Mouse (Mus musculus) hindbrain, embryonic 14.5 days (tissue): ENCODE measurements around the gene Pear1. TPM values are rescaled to one million over a fixed set of nuclear protein-coding genes. Genes with fewer than 3 reads are reported as not detected.

ENCODE experiments used
- ATAC-seq: fragments of 200-750 bp; cut with Nextera tagmentation; 2 replicates; pipeline ENCODE4 v1.8.0; 2017; ENCODE audit warnings: moderate number of reproducible peaks, mild to moderate bottlenecking, moderate TSS enrichment, moderate library complexity; ENCODE audit not compliant: low FRiP score
- DNase-seq: peaks from one replicate; pipeline ENCODE4 v3.0.0-alpha.2; 2015; ENCODE audit warnings: low spot score
- H3K27ac ChIP-seq: fragments of 300-500 bp; sonication (generic); 2 replicates; pipeline ENCODE4 v1.5.1; 2014; ENCODE audit warnings: mild to moderate bottlenecking, moderate library complexity
- H3K27me3 ChIP-seq: fragments of 300-500 bp; sonication (generic); 2 replicates; pipeline ENCODE4 v1.6.1; 2014; ENCODE audit warnings: mild to moderate bottlenecking, low read length, mixed read lengths; ENCODE audit not compliant: control insufficient read depth, insufficient read depth
- H3K36me3 ChIP-seq: fragments of 300-500 bp; sonication (generic); replicated peaks from 2 replicates; pipeline ENCODE4 v1.6.1; 2014; ENCODE audit not compliant: control insufficient read depth, insufficient read depth
- H3K4me1 ChIP-seq: fragments of 300-500 bp; sonication (generic); replicated peaks from 2 replicates; pipeline ENCODE4 v1.6.1; 2014; ENCODE audit warnings: antibody characterized with exemption, low read length, mixed read lengths; ENCODE audit not compliant: control insufficient read depth, insufficient read depth
- H3K4me2 ChIP-seq: fragments of 300-500 bp; sonication (generic); replicated peaks from 2 replicates; pipeline ENCODE4 v1.6.1; 2014; ENCODE audit warnings: mild to moderate bottlenecking, moderate library complexity
- H3K4me3 ChIP-seq: fragments of 300-500 bp; sonication (generic); replicated peaks from 2 replicates; pipeline ENCODE4 v1.5.1; 2014; ENCODE audit warnings: mild to moderate bottlenecking, low read length
- H3K9ac ChIP-seq: fragments of 300-500 bp; sonication (generic); 2 replicates; pipeline ENCODE4 v1.6.1; 2014
- H3K9me3 ChIP-seq: fragments of 300-500 bp; sonication (generic); 2 replicates; pipeline ENCODE4 v1.6.1; 2016; ENCODE audit warnings: low read length; ENCODE audit not compliant: control insufficient read depth
- WGBS: fragments of 180-500 bp; shearing (Covaris S2); extraction: QIAGEN DNeasy Blood & Tissue Kit; methylation state at CpG from one replicate; pipeline ENCODE4 v1.1.7; 2014; 5-methylcytosine and 5-hydroxymethylcytosine counted together
- polyA plus RNA-seq: library from polyadenylated mRNA; unstranded; fragments of >200 nt; fragmentation: Nextera tagmentation; extraction: Ambion mirVana; gene quantifications from 2 replicates; pipeline ENCODE4 v1.2.1, GENCODE M21; 2014

Pear1 gene
- polyA plus RNA-seq, 1 experiment from 2014 or later, result 9.9 TPM

- H3K9me3 ChIP-seq, result no peaks in the 10 kb centered on the region
- no peaks in the 10 kb centered on the region for H3K36me3 ChIP-seq
- peak overlapping the region; percentile 16; the same call in 1 of the 2 replicates for H3K9ac ChIP-seq
- H3K27me3 ChIP-seq, result peaks cover 28% of the 10 kb centered on the region
- DNase-seq, result no peak
- no peak overlapping the region for H3K4me3 ChIP-seq
- peak overlapping the region; percentile 66; the same call in 1 of the 2 replicates for H3K27ac ChIP-seq
- ATAC-seq, result no peak
- WGBS, result 22% methylated on average over 10 of the region's 10 CpGs
- 0 out of 2 replicates have a peak, but pooled peaks cover 3% of the 10 kb centered on the region for H3K4me1 ChIP-seq
- peak overlapping the region; percentile 25; the same call in 1 of the 2 replicates for H3K4me2 ChIP-seq
Observed at GRCm38 (mm10) chr3:87765091-87765490, 59.0 kb downstream of the Pear1 start.

- Histone ChIP-seq H3K36me3 (no peaks in the 10 kb centered on the region), H3K4me1 (0 out of 2 replicates have a peak, but pooled peaks cover 3% of the 10 kb centered on the region), H3K27ac (peak overlapping the region; percentile 66), H3K9me3 (no peaks in the 10 kb centered on the region), H3K9ac (0 out of 2 replicates have a peak overlapping the region, but pooled peaks have one; percentile 16), H3K4me3 (no peak overlapping the region), H3K4me2 (peak overlapping the region; percentile 25; the same call in 1 of the 2 replicates), H3K27me3 (peaks cover 23% of the 10 kb centered on the region)
- no peak for DNase-seq
- ATAC-seq, result no peak
- 40% methylated on average over 10 of the region's 10 CpGs for WGBS
Observed at GRCm38 (mm10) chr3:87764506-87764905, 59.6 kb downstream of the Pear1 start.

- Histone ChIP-seq H3K27ac (peak overlapping the region; percentile 66; the same call in 1 of the 2 replicates), H3K4me2 (peak overlapping the region; percentile 25), H3K9me3 (no peaks in the 10 kb centered on the region), H3K27me3 (peaks cover 17% of the 10 kb centered on the region), H3K4me3 (no peak overlapping the region), H3K36me3 (no peaks in the 10 kb centered on the region), H3K9ac (no peak overlapping the region), H3K4me1 (0 out of 2 replicates have a peak, but pooled peaks cover 3% of the 10 kb centered on the region)
- DNase-seq (peak; percentile 38), ATAC-seq (no peak)
- WGBS, result 21% methylated on average over 15 of the region's 15 CpGs
Observed at GRCm38 (mm10) chr3:87763683-87764289, 60.3 kb downstream of the Pear1 start.

GRCm38 (mm10) chr3:87763202-87763601 lies 60.9 kb downstream of the Pear1 start:
- peaks cover 12% of the 10 kb centered on the region for H3K27me3 ChIP-seq
- DNase-seq, result no peak
- peak overlapping the region; percentile 66; the same call in 1 of the 2 replicates for H3K27ac ChIP-seq
- H3K4me1 ChIP-seq, result 0 out of 2 replicates have a peak, but pooled peaks cover 3% of the 10 kb centered on the region
- no peak for ATAC-seq
- no peak overlapping the region for H3K4me3 ChIP-seq
- H3K9me3 ChIP-seq, result no peaks in the 10 kb centered on the region
- no peak overlapping the region for H3K9ac ChIP-seq
- WGBS, result 63% methylated on average over 4 of the region's 4 CpGs
- H3K4me2 ChIP-seq, result peak overlapping the region; percentile 25; the same call in 1 of the 2 replicates
- no peaks in the 10 kb centered on the region for H3K36me3 ChIP-seq

- Histone ChIP-seq H3K9me3 (no peaks in the 10 kb centered on the region), H3K9ac (no peak overlapping the region), H3K36me3 (no peaks in the 10 kb centered on the region), H3K4me1 (0 out of 2 replicates have a peak, but pooled peaks cover 3% of the 10 kb centered on the region), H3K4me3 (no peak overlapping the region), H3K27me3 (peaks cover 7% of the 10 kb centered on the region; the same call in 1 of the 2 replicates), H3K27ac (no peak overlapping the region), H3K4me2 (no peak overlapping the region)
- ATAC-seq, result no peak
- WGBS, result 80% methylated on average over 20 of the region's 20 CpGs
- no peak for DNase-seq
Observed at GRCm38 (mm10) chr3:87761408-87762375, 62.4 kb downstream of the Pear1 start.

GRCm38 (mm10) chr3:87758641-87759040 lies 65.5 kb downstream of the Pear1 start:
- Histone ChIP-seq H3K9ac (no peak overlapping the region), H3K36me3 (no peaks in the 10 kb centered on the region), H3K4me1 (0 out of 2 replicates have a peak, but pooled peaks cover 6% of the 10 kb centered on the region), H3K27me3 (no peaks in the 10 kb centered on the region), H3K9me3 (no peaks in the 10 kb centered on the region), H3K4me3 (no peak overlapping the region), H3K4me2 (no peak overlapping the region), H3K27ac (no peak overlapping the region)
- no peak for DNase-seq
- 50% methylated on average over 3 of the region's 5 CpGs for WGBS
- ATAC-seq, result 0 out of 2 replicates have a peak, but pooled peaks have one; percentile 12

- Histone ChIP-seq H3K4me1 (0 out of 2 replicates have a peak, but pooled peaks cover 6% of the 10 kb centered on the region), H3K4me3 (peak overlapping the region; percentile 21; the same call in 1 of the 2 replicates), H3K36me3 (no peaks in the 10 kb centered on the region), H3K4me2 (peak overlapping the region; percentile 56), H3K9me3 (no peaks in the 10 kb centered on the region), H3K27ac (no peak overlapping the region), H3K9ac (peak overlapping the region; percentile 53), H3K27me3 (no peaks in the 10 kb centered on the region)
- 45% methylated on average over 20 of the region's 20 CpGs for WGBS
- DNase-seq, result no peak
- ATAC-seq, result no peak
Observed at GRCm38 (mm10) chr3:87756488-87756887, 67.6 kb downstream of the Pear1 start.

- Histone ChIP-seq H3K27me3 (no peaks in the 10 kb centered on the region), H3K9me3 (no peaks in the 10 kb centered on the region), H3K4me3 (peak overlapping the region; percentile 21; the same call in 1 of the 2 replicates), H3K36me3 (no peaks in the 10 kb centered on the region), H3K4me2 (peak overlapping the region; percentile 56), H3K27ac (no peak overlapping the region), H3K9ac (peak overlapping the region; percentile 53), H3K4me1 (0 out of 2 replicates have a peak, but pooled peaks cover 6% of the 10 kb centered on the region)
- ATAC-seq (peak; percentile 85), DNase-seq (peak; percentile 85)
- WGBS, result 5% methylated on average over 24 of the region's 24 CpGs
Observed at GRCm38 (mm10) chr3:87755964-87756363, 68.1 kb downstream of the Pear1 start.

- no peak overlapping the region for H3K4me2 ChIP-seq
- 83% methylated on average over 13 of the region's 13 CpGs for WGBS
- no peaks in the 10 kb centered on the region for H3K36me3 ChIP-seq
- no peak overlapping the region for H3K4me3 ChIP-seq
- no peaks in the 10 kb centered on the region for H3K27me3 ChIP-seq
- H3K27ac ChIP-seq, result no peak overlapping the region
- no peak overlapping the region for H3K9ac ChIP-seq
- 0 out of 2 replicates have a peak, but pooled peaks cover 6% of the 10 kb centered on the region for H3K4me1 ChIP-seq
- no peak for ATAC-seq
- H3K9me3 ChIP-seq, result no peaks in the 10 kb centered on the region
- no peak for DNase-seq
Observed at GRCm38 (mm10) chr3:87753829-87754228, 70.3 kb downstream of the Pear1 start.
